In the genomic region with DNA sequence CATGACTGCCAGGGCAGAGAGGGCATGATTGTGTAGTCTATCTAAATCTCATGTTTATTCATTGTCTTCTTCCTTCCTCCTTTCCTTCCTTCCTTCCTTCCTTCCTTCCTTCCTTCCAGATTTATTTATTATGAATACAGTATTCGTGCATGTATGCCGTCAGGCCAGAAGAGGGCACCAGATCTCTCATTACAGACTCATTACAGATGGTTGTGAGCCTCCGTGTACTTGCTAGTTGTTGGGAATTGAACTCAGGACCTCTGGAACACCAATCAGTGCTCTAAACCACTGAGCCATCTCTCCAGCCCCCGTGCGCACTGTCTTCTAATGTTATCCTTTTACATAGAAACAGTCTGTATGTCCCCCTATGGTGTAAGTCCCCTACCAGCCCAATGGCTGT, we compare ENCODE assay signal across 8 mouse cellular contexts.
DNase-seq lines count a peak whose midpoint lies in the region; ATAC-seq and TF ChIP-seq lines count a peak whose summit lies in the region.

No protein-coding gene starts in this region.

- H3K36me3 ChIP-seq in forebrain, embryonic 11.5 days (ENCODE audit: control insufficient read depth, insufficient read depth, low read length) = no peaks in the 10 kb centered on the region
- no peaks in the 10 kb centered on the region for H3K36me3 ChIP-seq in forebrain, embryonic 16.5 days (ENCODE audit: control insufficient read depth, insufficient read depth)
- H3K36me3 ChIP-seq in forebrain, embryonic 14.5 days (ENCODE audit: control insufficient read depth, insufficient read depth, low read length) = no peaks in the 10 kb centered on the region
- no peaks in the 10 kb centered on the region for H3K36me3 ChIP-seq in midbrain, embryonic 15.5 days (replicated peaks)

- peaks cover 5% of the 10 kb centered on the region; the same call in 1 of the 2 replicates for H3K4me1 ChIP-seq in forebrain, embryonic 11.5 days (replicated peaks; ENCODE audit: control insufficient read depth, insufficient read depth, low read length)
- peaks cover 8% of the 10 kb centered on the region for H3K4me1 ChIP-seq in forebrain, embryonic 16.5 days (replicated peaks; ENCODE audit: control insufficient read depth, insufficient read depth, low read length)
- H3K4me1 ChIP-seq in lung, adult 2 months (ENCODE audit: control insufficient read depth, insufficient read depth, low read length) = no peaks in the 10 kb centered on the region
- H3K4me1 ChIP-seq in forebrain, embryonic 14.5 days (ENCODE audit: control insufficient read depth, insufficient read depth, low read length) = peaks cover 7% of the 10 kb centered on the region
- peaks cover 8% of the 10 kb centered on the region for H3K4me1 ChIP-seq in midbrain, embryonic 15.5 days

- no peak for TF ChIP-seq POLR2A in lung, adult 2 months (IDR thresholded peaks at IDR 0.05; ENCODE audit: borderline replicate concordance, extremely low read depth, low read depth, low read length)

- no peaks in the 10 kb centered on the region for H3K9me3 ChIP-seq in forebrain, embryonic 11.5 days (ENCODE audit: control insufficient read depth, low read length)
- H3K9me3 ChIP-seq in forebrain, embryonic 16.5 days (ENCODE audit: control insufficient read depth, low read length) = no peaks in the 10 kb centered on the region
- H3K9me3 ChIP-seq in forebrain, embryonic 14.5 days (replicated peaks; ENCODE audit: control insufficient read depth, low read length) = no peaks in the 10 kb centered on the region
- no peaks in the 10 kb centered on the region for H3K9me3 ChIP-seq in midbrain, embryonic 15.5 days

- DNase-seq in forebrain, embryonic 11.5 days (ENCODE audit: low spot score) = no peak
- no peak for DNase-seq in lung, adult 2 months
- DNase-seq in lung, adult 18-20 months = no peak
- peak; percentile 21 for DNase-seq in adrenal gland, postnatal 25 days
- DNase-seq in forebrain, embryonic 14.5 days (ENCODE audit: low spot score) = peak; percentile 76
- DNase-seq in spleen, postnatal 4 days (ENCODE audit: low spot score in 2 of 2) = no peak

- 27% methylated on average over 5 of the region's 5 CpGs for WGBS in forebrain, embryonic 11.5 days
- WGBS in forebrain, embryonic 16.5 days = 27% methylated on average over 5 of the region's 5 CpGs
- WGBS in lung, adult 2 months = 23% methylated on average over 5 of the region's 5 CpGs
- 22% methylated on average over 5 of the region's 5 CpGs for WGBS in forebrain, embryonic 14.5 days
- 26% methylated on average over 5 of the region's 5 CpGs for WGBS in midbrain, embryonic 15.5 days

- no peak overlapping the region for H3K4me3 ChIP-seq in forebrain, embryonic 11.5 days (ENCODE audit: low read depth, low read length)
- H3K4me3 ChIP-seq in forebrain, embryonic 16.5 days (replicated peaks; ENCODE audit: low read length) = no peak overlapping the region
- H3K4me3 ChIP-seq in lung, adult 2 months (replicated peaks; ENCODE audit: extremely low read depth, low read depth, low read length) = no peak overlapping the region
- no peak overlapping the region for H3K4me3 ChIP-seq in forebrain, embryonic 14.5 days (ENCODE audit: low read depth, low read length)
- no peak overlapping the region for H3K4me3 ChIP-seq in midbrain, embryonic 15.5 days

- peak; percentile 53 for ATAC-seq in forebrain, embryonic 11.5 days (replicated peaks; ENCODE audit: low FRiP score)
- no peak for ATAC-seq in forebrain, embryonic 16.5 days
- peak; percentile 43; the same call in 1 of the 2 replicates for ATAC-seq in forebrain, embryonic 14.5 days
- ATAC-seq in midbrain, embryonic 15.5 days (replicated peaks) = 0 out of 2 replicates have a peak, but pooled peaks have one; percentile 13

- no peak overlapping the region for H3K27ac ChIP-seq in forebrain, embryonic 11.5 days (ENCODE audit: low read depth, low read length)
- no peak overlapping the region for H3K27ac ChIP-seq in forebrain, embryonic 16.5 days (ENCODE audit: low read length)
- H3K27ac ChIP-seq in forebrain, embryonic 14.5 days (ENCODE audit: low read depth, low read length) = no peak overlapping the region
- no peak overlapping the region for H3K27ac ChIP-seq in midbrain, embryonic 15.5 days

- H3K27me3 ChIP-seq in forebrain, embryonic 11.5 days (ENCODE audit: control insufficient read depth, insufficient read depth, low read length) = no peaks in the 10 kb centered on the region
- H3K27me3 ChIP-seq in forebrain, embryonic 16.5 days (replicated peaks; ENCODE audit: control insufficient read depth, insufficient read depth, low read length) = no peaks in the 10 kb centered on the region
- no peaks in the 10 kb centered on the region for H3K27me3 ChIP-seq in forebrain, embryonic 14.5 days (replicated peaks; ENCODE audit: control insufficient read depth, insufficient read depth, low read length)
- no peaks in the 10 kb centered on the region for H3K27me3 ChIP-seq in midbrain, embryonic 15.5 days (replicated peaks)

- H3K4me2 ChIP-seq in forebrain, embryonic 11.5 days (ENCODE audit: low read depth, low read length, severe bottlenecking) = no peak overlapping the region
- no peak overlapping the region for H3K4me2 ChIP-seq in forebrain, embryonic 16.5 days (ENCODE audit: low read length)
- H3K4me2 ChIP-seq in forebrain, embryonic 14.5 days (ENCODE audit: low read length) = no peak overlapping the region
- H3K4me2 ChIP-seq in midbrain, embryonic 15.5 days = no peak overlapping the region

- no peak overlapping the region for H3K9ac ChIP-seq in forebrain, embryonic 11.5 days (ENCODE audit: low read length)
- no peak overlapping the region for H3K9ac ChIP-seq in forebrain, embryonic 16.5 days (replicated peaks; ENCODE audit: low read depth, low read length)
- H3K9ac ChIP-seq in forebrain, embryonic 14.5 days (ENCODE audit: low read length) = no peak overlapping the region
- no peak overlapping the region for H3K9ac ChIP-seq in midbrain, embryonic 15.5 days

- 0 out of 2 replicates have a peak, but pooled peaks have one; percentile 4 for TF ChIP-seq CTCF in lung, adult 2 months (IDR thresholded peaks at IDR 0.05; ENCODE audit: insufficient read depth, low read length)

Comparison
In these comparisons a context has a peak if more than half of its experiments do, and no peak if none do; other contexts are left out.
1. DNase-seq: peak in adrenal gland, postnatal 25 days (single experiment) and forebrain, embryonic 14.5 days (single experiment); none in forebrain, embryonic 11.5 days (single experiment), lung, adult 2 months (single experiment), lung, adult 18-20 months (0 of 2) and spleen, postnatal 4 days (0 of 2).